ENCODE assay signal across 8 mouse cellular contexts in genomic region chr8:94875096-94875870, GRCm38 (mm10). TPM values are rescaled to one million over a fixed set of nuclear protein-coding genes. Genes with fewer than 3 reads are reported as not detected.
DNase-seq lines count a peak whose midpoint lies in the region; ATAC-seq and TF ChIP-seq lines count a peak whose summit lies in the region.

No protein-coding gene starts in this region.

- no peak for TF ChIP-seq POLR2A in cerebellum, adult 2 months (IDR thresholded peaks at IDR 0.05; ENCODE audit: borderline replicate concordance, insufficient read depth, low read length)

- H3K4me1 ChIP-seq in cerebellum, adult 2 months (ENCODE audit: control insufficient read depth, insufficient read depth, low read length): peaks cover 10% of the 10 kb centered on the region
- H3K4me1 ChIP-seq in heart, embryonic 12.5 days (replicated peaks): peaks cover 54% of the 10 kb centered on the region
- peaks cover 47% of the 10 kb centered on the region for H3K4me1 ChIP-seq in limb, embryonic 12.5 days (replicated peaks)
- peaks cover 23% of the 10 kb centered on the region for H3K4me1 ChIP-seq in midbrain, embryonic 14.5 days (ENCODE audit: control insufficient read depth, insufficient read depth, low read length)

- peak overlapping the region; percentile 84 for H3K9ac ChIP-seq in heart, embryonic 12.5 days
- peak overlapping the region; percentile 66 for H3K9ac ChIP-seq in limb, embryonic 12.5 days (replicated peaks)
- H3K9ac ChIP-seq in midbrain, embryonic 14.5 days (replicated peaks; ENCODE audit: low read length): peak overlapping the region; percentile 60; the same call in 1 of the 2 replicates

- DNase-seq in cerebellum, adult 2 months: no peak
- DNase-seq in cerebellum, postnatal 25 days: no peak
- peak; percentile 24 for DNase-seq in R1 (ENCODE audit: low read depth, low spot score)
- DNase-seq in midbrain, embryonic 14.5 days: peak; percentile 29
- no peak for DNase-seq in right cerebral cortex, postnatal 36 days (ENCODE audit: low spot score in 2 of 2)
- DNase-seq in right cerebral cortex, postnatal 25 days: no peak

- no peak for ATAC-seq in heart, embryonic 12.5 days (ENCODE audit: insufficient number of reproducible peaks, low FRiP score)
- ATAC-seq in limb, embryonic 12.5 days (ENCODE audit: insufficient number of reproducible peaks, insufficient read depth, low FRiP score, low TSS enrichment, low read depth): no peak
- no peak for ATAC-seq in midbrain, embryonic 14.5 days (ENCODE audit: low FRiP score, low TSS enrichment)

- H3K27ac ChIP-seq in cerebellum, adult 2 months (ENCODE audit: insufficient read depth, low read length): no peak overlapping the region
- peak overlapping the region; percentile 84 for H3K27ac ChIP-seq in heart, embryonic 12.5 days (ENCODE audit: poor library complexity, severe bottlenecking)
- H3K27ac ChIP-seq in limb, embryonic 12.5 days: no peak overlapping the region
- no peak overlapping the region for H3K27ac ChIP-seq in midbrain, embryonic 14.5 days (replicated peaks; ENCODE audit: low read depth, low read length)

- no peak for TF ChIP-seq CTCF in cerebellum, adult 2 months (IDR thresholded peaks at IDR 0.05; ENCODE audit: borderline replicate concordance, insufficient read depth, low read depth, low read length)

- H3K9me3 ChIP-seq in heart, embryonic 12.5 days (replicated peaks): no peaks in the 10 kb centered on the region
- no peaks in the 10 kb centered on the region for H3K9me3 ChIP-seq in limb, embryonic 12.5 days
- no peaks in the 10 kb centered on the region for H3K9me3 ChIP-seq in midbrain, embryonic 14.5 days (ENCODE audit: control insufficient read depth, low read length)

- H3K4me2 ChIP-seq in heart, embryonic 12.5 days: peak overlapping the region; percentile 90
- peak overlapping the region; percentile 93 for H3K4me2 ChIP-seq in limb, embryonic 12.5 days
- peak overlapping the region; percentile 97 for H3K4me2 ChIP-seq in midbrain, embryonic 14.5 days (ENCODE audit: low read length)

- peak overlapping the region; percentile 70 for H3K4me3 ChIP-seq in cerebellum, adult 2 months (replicated peaks; ENCODE audit: insufficient read depth, low read depth, low read length)
- peak overlapping the region; percentile 72 for H3K4me3 ChIP-seq in heart, embryonic 12.5 days
- H3K4me3 ChIP-seq in limb, embryonic 12.5 days (replicated peaks): peak overlapping the region; percentile 67
- H3K4me3 ChIP-seq in midbrain, embryonic 14.5 days (replicated peaks; ENCODE audit: low read depth, low read length): peak overlapping the region; percentile 55

- WGBS in cerebellum, adult 2 months: 6% methylated on average over 17 of the region's 17 CpGs
- 4% methylated on average over 17 of the region's 17 CpGs for WGBS in heart, embryonic 12.5 days
- 15% methylated on average over 17 of the region's 17 CpGs for WGBS in limb, embryonic 12.5 days
- WGBS in midbrain, embryonic 14.5 days: 20% methylated on average over 17 of the region's 17 CpGs

- H3K36me3 ChIP-seq in heart, embryonic 12.5 days: peaks cover 2% of the 10 kb centered on the region; the same call in 1 of the 2 replicates
- H3K36me3 ChIP-seq in limb, embryonic 12.5 days: no peaks in the 10 kb centered on the region
- H3K36me3 ChIP-seq in midbrain, embryonic 14.5 days (ENCODE audit: control insufficient read depth, insufficient read depth, low read length): no peaks in the 10 kb centered on the region

- H3K27me3 ChIP-seq in cerebellum, adult 2 months (ENCODE audit: control insufficient read depth, insufficient read depth, low read length): no peaks in the 10 kb centered on the region
- no peaks in the 10 kb centered on the region for H3K27me3 ChIP-seq in heart, embryonic 12.5 days (replicated peaks)
- H3K27me3 ChIP-seq in limb, embryonic 12.5 days: peaks cover 16% of the 10 kb centered on the region
- peaks cover 12% of the 10 kb centered on the region for H3K27me3 ChIP-seq in midbrain, embryonic 14.5 days (ENCODE audit: control insufficient read depth, insufficient read depth, low read length)

RNA-seq across cellular contexts. Expression of gene Dok4, which starts 0.8 kb away (rescaled TPM):
- 12.1 and 12.5 TPM in 2 replicates for polyA plus RNA-seq in cerebellum, adult 2 months (2012; rRNA removed)
- 53.3 and 54.2 TPM in 2 replicates for polyA plus RNA-seq in heart, embryonic 12.5 days (2016; fragmentation: Nextera tagmentation; extraction: Ambion mirVana)
- 18.9 and 20.0 TPM in 2 replicates for polyA plus RNA-seq in limb, embryonic 12.5 days (2016; fragmentation: Nextera tagmentation; extraction: Ambion mirVana)
- 65.0 and 77.9 TPM in 2 replicates for polyA plus RNA-seq in midbrain, embryonic 14.5 days (2014; fragmentation: Nextera tagmentation; extraction: Ambion mirVana)

RNA-seq across cellular contexts. Expression of gene Polr2c, which starts 18.0 kb away (rescaled TPM):
- 154 and 166 TPM in 2 replicates for polyA plus RNA-seq in cerebellum, adult 2 months (2012; rRNA removed)
- polyA plus RNA-seq in heart, embryonic 12.5 days (2016; fragmentation: Nextera tagmentation; extraction: Ambion mirVana): 122 and 126 TPM in 2 replicates
- polyA plus RNA-seq in limb, embryonic 12.5 days (2016; fragmentation: Nextera tagmentation; extraction: Ambion mirVana): 161 and 173 TPM in 2 replicates
- 117 and 127 TPM in 2 replicates for polyA plus RNA-seq in midbrain, embryonic 14.5 days (2014; fragmentation: Nextera tagmentation; extraction: Ambion mirVana)

RNA-seq across cellular contexts. Expression of gene Ciapin1, which starts 37.1 kb away (rescaled TPM):
- 58.2 and 58.4 TPM in 2 replicates for polyA plus RNA-seq in cerebellum, adult 2 months (2012; rRNA removed)
- 102 and 109 TPM in 2 replicates for polyA plus RNA-seq in heart, embryonic 12.5 days (2016; fragmentation: Nextera tagmentation; extraction: Ambion mirVana)
- 145 and 156 TPM in 2 replicates for polyA plus RNA-seq in limb, embryonic 12.5 days (2016; fragmentation: Nextera tagmentation; extraction: Ambion mirVana)
- 166 and 200 TPM in 2 replicates for polyA plus RNA-seq in midbrain, embryonic 14.5 days (2014; fragmentation: Nextera tagmentation; extraction: Ambion mirVana)

RNA-seq across cellular contexts. Expression of gene Coq9, which starts 37.2 kb away (rescaled TPM):
- 155 and 163 TPM in 2 replicates for polyA plus RNA-seq in cerebellum, adult 2 months (2012; rRNA removed)
- 118 and 121 TPM in 2 replicates for polyA plus RNA-seq in heart, embryonic 12.5 days (2016; fragmentation: Nextera tagmentation; extraction: Ambion mirVana)
- 61.8 and 64.4 TPM in 2 replicates for polyA plus RNA-seq in limb, embryonic 12.5 days (2016; fragmentation: Nextera tagmentation; extraction: Ambion mirVana)
- 54.9 and 56.0 TPM in 2 replicates for polyA plus RNA-seq in midbrain, embryonic 14.5 days (2014; fragmentation: Nextera tagmentation; extraction: Ambion mirVana)

RNA-seq across cellular contexts. Expression of gene Ccdc102a, which starts 42.6 kb away (rescaled TPM):
- polyA plus RNA-seq in cerebellum, adult 2 months (2012; rRNA removed): 3.0 and 3.2 TPM in 2 replicates
- polyA plus RNA-seq in heart, embryonic 12.5 days (2016; fragmentation: Nextera tagmentation; extraction: Ambion mirVana): 26.2 and 28.2 TPM in 2 replicates
- polyA plus RNA-seq in limb, embryonic 12.5 days (2016; fragmentation: Nextera tagmentation; extraction: Ambion mirVana): 48.5 and 52.6 TPM in 2 replicates
- polyA plus RNA-seq in midbrain, embryonic 14.5 days (2014; fragmentation: Nextera tagmentation; extraction: Ambion mirVana): 3.6 and 5.2 TPM in 2 replicates

Comparison
In these comparisons a context has a peak if more than half of its experiments do, and no peak if none do; other contexts are left out.
1. DNase-seq: peak in R1 (single experiment) and midbrain, embryonic 14.5 days (single experiment); none in cerebellum, adult 2 months (0 of 2), cerebellum, postnatal 25 days (0 of 2), right cerebral cortex, postnatal 36 days (0 of 2) and right cerebral cortex, postnatal 25 days (single experiment).
2. Peak in every context shown above with its lines, with median percentiles within 50 percentile points of each other: H3K4me3 ChIP-seq, H3K4me2 ChIP-seq and H3K9ac ChIP-seq.